Mouse (Mus musculus) thymus, postnatal 10 days (tissue): Measurements from ENCODE around the gene Pla2g3.
A peak's percentile ranks its signal among the peaks of the same experiment; 100 is the strongest.

Source experiments
- DNase-seq, 2 experiments: peaks; one replicate each; pipeline ENCODE4 v3.0.0; 2021; ENCODE audit warnings: low spot score in 2 of 2

The Pla2g3 gene

GRCm38 (mm10) chr11:3519756-3520398 lies 31.8 kb downstream of the Pla2g3 start:
- DNase-seq = no peak

- DNase-seq = no peak
Observed at GRCm38 (mm10) chr11:3520919-3521318, 32.8 kb downstream of the Pla2g3 start.

- DNase-seq = no peak
Observed at GRCm38 (mm10) chr11:3521339-3522224, 33.5 kb downstream of the Pla2g3 start.

GRCm38 (mm10) chr11:3522285-3523000 lies 34.4 kb downstream of the Pla2g3 start:
- no peak for DNase-seq

GRCm38 (mm10) chr11:3523840-3524582 lies 35.9 kb downstream of the Pla2g3 start:
- DNase-seq = no peak

GRCm38 (mm10) chr11:3525560-3525959 lies 37.5 kb downstream of the Pla2g3 start:
- DNase-seq = no peak

- DNase-seq = no peak
Observed at GRCm38 (mm10) chr11:3526207-3526606, 38.1 kb downstream of the Pla2g3 start.

- no peak for DNase-seq
Observed at GRCm38 (mm10) chr11:3526979-3527738, 39.1 kb downstream of the Pla2g3 start.

GRCm38 (mm10) chr11:3527766-3528165 lies 39.7 kb downstream of the Pla2g3 start:
- no peak for DNase-seq

- DNase-seq = no peak
Observed at GRCm38 (mm10) chr11:3528208-3528607, 40.1 kb downstream of the Pla2g3 start.

- DNase-seq = no peak
Observed at GRCm38 (mm10) chr11:3529476-3530252, 41.6 kb downstream of the Pla2g3 start.

GRCm38 (mm10) chr11:3530731-3531130 lies 42.6 kb downstream of the Pla2g3 start:
- DNase-seq = no peak

- no peak for DNase-seq
Observed at GRCm38 (mm10) chr11:3531634-3532033, 43.5 kb downstream of the Pla2g3 start.

GRCm38 (mm10) chr11:3532101-3532931 lies 44.2 kb downstream of the Pla2g3 start:
- no peak for DNase-seq

GRCm38 (mm10) chr11:3533406-3533932 lies 45.4 kb downstream of the Pla2g3 start:
- DNase-seq = no peak

GRCm38 (mm10) chr11:3534956-3535355 lies 46.9 kb downstream of the Pla2g3 start:
- no peak for DNase-seq

- peak; percentile 91 to 99 for DNase-seq
Observed at GRCm38 (mm10) chr11:3535406-3535986, 47.4 kb downstream of the Pla2g3 start.

- DNase-seq = no peak
Observed at GRCm38 (mm10) chr11:3536082-3536481, 48.0 kb downstream of the Pla2g3 start.
